Mouse (Mus musculus) midbrain, embryonic 16.5 days (tissue): ENCODE data around the gene Hdgfl2. TPM values are rescaled to one million over a fixed set of nuclear protein-coding genes. Genes with fewer than 3 reads are reported as not detected.

Experiments used
- ATAC-seq: fragments of 200-750 bp; cut with Nextera tagmentation; 2 replicates; pipeline ENCODE4 v1.8.0; 2017; ENCODE audit warnings: moderate TSS enrichment
- H3K27ac ChIP-seq: fragments of 300-500 bp; sonication (generic); 2 replicates; pipeline ENCODE4 v1.5.1; 2014; ENCODE audit warnings: mild to moderate bottlenecking, low read length, mixed read lengths
- H3K27me3 ChIP-seq: fragments of 300-500 bp; sonication (generic); 2 replicates; pipeline ENCODE4 v1.6.1; 2014; ENCODE audit warnings: low read depth, low read length, mixed read lengths; ENCODE audit not compliant: control insufficient read depth, insufficient read depth
- H3K36me3 ChIP-seq: fragments of 300-500 bp; sonication (generic); 2 replicates; pipeline ENCODE4 v1.6.1; 2014; ENCODE audit warnings: mild to moderate bottlenecking, low read length, moderate library complexity, mixed read lengths; ENCODE audit not compliant: control insufficient read depth, insufficient read depth
- H3K4me1 ChIP-seq: fragments of 300-500 bp; sonication (generic); 2 replicates; pipeline ENCODE4 v1.6.1; 2014; ENCODE audit warnings: mild to moderate bottlenecking, low read length, mixed read lengths; ENCODE audit not compliant: control insufficient read depth, insufficient read depth
- H3K4me2 ChIP-seq: fragments of 300-500 bp; sonication (generic); 2 replicates; pipeline ENCODE4 v1.6.1; 2014; ENCODE audit warnings: mild to moderate bottlenecking, low read length, mixed read lengths
- H3K4me3 ChIP-seq: fragments of 300-500 bp; sonication (generic); 2 replicates; pipeline ENCODE4 v1.5.1; 2014; ENCODE audit warnings: low read depth, mild to moderate bottlenecking, low read length, moderate library complexity, mixed read lengths
- H3K9ac ChIP-seq: fragments of 300-500 bp; sonication (generic); 2 replicates; pipeline ENCODE4 v1.6.1; 2014; ENCODE audit warnings: low read depth, low read length, mixed read lengths
- H3K9me3 ChIP-seq: fragments of 300-500 bp; sonication (generic); replicated peaks from 2 replicates; pipeline ENCODE4 v1.6.1; 2014; ENCODE audit warnings: mild to moderate bottlenecking, low read length, mixed read lengths; ENCODE audit not compliant: control insufficient read depth, poor library complexity, severe bottlenecking
- WGBS: fragments of 180-500 bp; shearing (Covaris S2); extraction: QIAGEN DNeasy Blood & Tissue Kit; methylation state at CpG from one replicate; pipeline ENCODE4 v1.1.7; 2014; 5-methylcytosine and 5-hydroxymethylcytosine counted together
- polyA plus RNA-seq: library from polyadenylated mRNA; unstranded; fragments of >200 nt; fragmentation: Nextera tagmentation; extraction: Ambion mirVana; gene quantifications from 2 replicates; pipeline ENCODE4 v1.2.1, GENCODE M21; 2015

Hdgfl2 gene
- polyA plus RNA-seq, 1 experiment from 2014 or later, result 140 TPM

DNA sequence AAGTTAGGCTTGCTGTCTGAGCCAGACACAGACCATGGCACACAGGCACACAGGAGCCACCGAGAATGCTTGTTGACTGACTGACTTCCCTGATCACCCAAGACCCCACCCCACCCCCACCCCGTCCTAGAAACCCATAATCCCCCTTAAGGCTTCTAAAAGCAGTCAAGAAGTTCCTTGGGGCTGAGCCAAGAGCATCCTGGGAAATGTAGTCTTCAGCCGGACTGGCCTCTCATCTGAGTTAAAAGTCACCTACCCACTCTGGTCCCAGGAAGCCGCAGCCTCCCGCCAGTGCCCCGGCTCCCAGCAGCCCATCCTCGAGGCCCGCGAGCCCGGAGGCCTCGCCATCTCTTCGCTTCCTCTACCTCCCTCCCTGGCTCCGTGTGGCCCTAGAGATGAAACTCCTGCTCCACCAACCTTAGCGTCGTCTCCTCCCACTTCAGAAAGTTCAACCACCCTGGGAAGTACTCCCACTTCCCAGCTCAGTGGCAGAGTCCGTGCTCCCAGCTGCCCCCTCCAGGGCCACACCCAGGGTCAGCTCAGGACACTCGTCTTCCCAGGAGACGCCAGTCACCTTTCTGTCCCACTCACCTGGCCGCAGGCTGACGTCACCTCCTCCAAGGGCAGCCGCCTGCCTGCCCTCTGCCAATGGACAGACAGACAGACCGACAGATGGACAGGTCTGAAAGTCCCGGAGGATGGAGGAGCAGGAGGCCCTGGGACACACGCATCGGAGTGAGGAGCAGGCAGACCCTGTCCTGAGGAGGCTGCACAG, 58.6 kb downstream of the Hdgfl2 start:
- Histone ChIP-seq H3K27me3 (no peaks in the 10 kb centered on the region), H3K9ac (peak overlapping the region; percentile 90; the same call in 1 of the 2 replicates), H3K9me3 (no peaks in the 10 kb centered on the region), H3K27ac (no peak overlapping the region), H3K36me3 (no peaks in the 10 kb centered on the region), H3K4me1 (peaks cover 39% of the 10 kb centered on the region), H3K4me2 (peak overlapping the region; percentile 73), H3K4me3 (peak overlapping the region; percentile 84)
- 16% methylated on average over 25 of the region's 25 CpGs for whole genome bisulfite sequencing
- ATAC-seq, result no peak

DNA sequence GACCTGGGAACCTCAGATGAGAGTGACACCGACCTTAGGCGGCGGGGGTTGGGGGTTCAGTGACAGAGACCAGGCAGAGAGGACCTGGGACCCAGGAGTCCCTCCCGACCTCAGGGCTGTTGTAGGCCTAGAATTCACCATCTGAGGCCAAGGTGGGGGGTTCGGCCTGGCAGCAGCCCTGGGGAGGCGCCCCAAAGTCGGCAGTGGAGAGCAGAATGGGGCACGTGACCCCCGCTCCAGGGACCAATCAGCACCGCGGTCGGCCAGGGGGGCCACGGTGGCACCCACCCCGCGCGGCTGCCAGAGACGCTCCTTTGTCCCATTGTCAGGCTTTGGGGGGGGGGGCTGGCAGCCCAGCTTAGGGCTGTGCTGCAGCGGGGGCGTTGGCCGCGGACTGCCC, 59.9 kb downstream of the Hdgfl2 start:
- H3K4me1 ChIP-seq, result peaks cover 38% of the 10 kb centered on the region
- H3K36me3 ChIP-seq, result no peaks in the 10 kb centered on the region
- H3K4me2 ChIP-seq, result peak overlapping the region; percentile 73
- no peaks in the 10 kb centered on the region for H3K27me3 ChIP-seq
- peak overlapping the region; percentile 78 for H3K27ac ChIP-seq
- peak overlapping the region; percentile 90 for H3K9ac ChIP-seq
- WGBS, result 4% methylated on average over 19 of the region's 21 CpGs
- no peaks in the 10 kb centered on the region for H3K9me3 ChIP-seq
- peak; percentile 37 for ATAC-seq
- H3K4me3 ChIP-seq, result peak overlapping the region; percentile 84

DNA sequence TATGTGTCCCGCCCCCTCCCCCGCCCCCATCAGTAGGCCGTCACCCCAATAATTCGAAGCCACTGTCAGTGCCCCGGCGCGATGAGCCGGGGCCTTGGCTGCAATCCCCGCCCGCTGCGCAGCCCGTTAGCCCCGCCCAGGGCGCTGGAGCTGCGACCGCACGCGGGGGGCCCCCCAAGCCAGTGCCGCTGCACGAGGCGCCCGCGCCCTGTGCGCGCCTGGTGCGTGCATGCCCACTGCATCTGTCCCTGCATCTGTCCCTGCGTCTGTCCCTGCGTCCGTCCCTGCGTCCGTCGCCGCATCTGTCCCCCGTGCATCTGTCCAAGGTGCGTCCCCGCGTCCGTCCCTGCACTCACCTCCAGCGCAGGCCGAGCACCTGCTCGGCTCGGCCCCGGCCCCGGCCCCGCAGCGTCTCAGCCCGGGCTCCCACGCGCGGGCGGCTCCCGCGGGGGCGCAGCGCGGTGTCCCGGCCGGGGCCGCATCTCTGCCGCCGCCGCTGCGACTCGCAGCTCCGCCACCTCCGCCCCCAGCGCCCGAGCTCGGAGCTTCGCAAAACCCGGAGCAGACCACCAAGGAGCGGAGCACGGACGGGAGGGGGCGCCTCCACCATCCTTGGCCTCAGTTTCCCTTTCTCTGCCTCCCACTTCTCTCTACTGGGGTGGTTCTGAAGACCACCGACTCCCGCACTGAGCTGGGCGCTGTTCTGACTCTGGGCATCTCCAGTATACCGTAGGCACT, 60.6 kb downstream of the Hdgfl2 start, which contains the start of gene Sema6b:
Gene Sema6b (minus strand): TSS at position 486 of the 738 bp plus-strand sequence.
- Histone ChIP-seq H3K4me3 (peak within 1 kb of the TSS; percentile 84), H3K9ac (peak within 1 kb of the TSS; percentile 90), H3K36me3 (no peaks in the 10 kb centered on the region), H3K27me3 (no peaks in the 10 kb centered on the region), H3K9me3 (no peaks in the 10 kb centered on the region), H3K27ac (peak within 1 kb of the TSS; percentile 78), H3K4me1 (peaks cover 32% of the 10 kb centered on the region), H3K4me2 (peak within 1 kb of the TSS; percentile 73)
- peak; percentile 46 for ATAC-seq
- 1% methylated on average over 61 of the region's 79 CpGs for WGBS

DNA sequence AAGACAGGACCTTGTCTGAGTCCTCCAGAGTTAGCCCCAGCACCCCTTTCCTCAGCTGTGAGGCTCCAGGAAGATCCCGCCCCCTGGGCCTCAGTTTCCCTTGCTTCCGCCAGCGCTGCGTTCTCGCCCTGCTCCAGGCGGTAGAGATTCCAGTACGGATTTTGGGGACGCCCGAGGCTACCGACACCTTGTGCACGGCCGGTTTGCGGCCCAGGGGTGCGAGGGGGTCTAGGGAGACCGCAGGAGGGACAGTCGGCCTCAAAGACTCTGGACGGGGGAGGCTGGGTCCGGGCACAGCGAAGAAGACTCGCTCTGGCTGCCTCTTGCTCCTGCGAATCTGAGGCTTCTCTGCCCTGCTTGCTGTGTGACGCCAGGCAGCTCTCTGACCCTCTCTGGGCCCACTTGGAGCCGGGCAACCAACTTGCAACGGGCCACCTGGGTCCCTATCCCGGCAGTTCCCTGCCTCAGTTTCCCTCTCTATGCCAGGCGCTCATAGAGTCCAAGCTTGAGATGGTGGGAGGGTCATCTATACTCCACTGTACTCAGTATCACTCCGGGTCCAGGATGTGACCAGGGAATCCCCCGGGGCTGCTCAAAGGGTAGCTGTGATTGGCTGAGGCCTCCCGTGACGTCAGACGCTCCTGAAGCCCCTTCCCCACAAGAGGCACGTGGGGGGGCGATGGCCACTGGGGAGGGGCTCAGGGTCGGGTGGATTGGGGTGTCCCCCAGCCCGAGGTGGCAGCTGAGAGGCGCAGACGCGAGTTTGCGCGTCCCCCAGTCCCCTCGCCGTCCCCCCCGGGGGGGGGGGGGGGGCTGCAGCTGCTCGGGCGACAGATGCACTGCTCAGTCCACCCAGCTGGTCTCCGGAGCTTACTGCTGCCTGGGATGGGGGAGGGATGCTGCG, 62.5 kb downstream of the Hdgfl2 start:
- Histone ChIP-seq H3K4me1 (peaks cover 32% of the 10 kb centered on the region), H3K9me3 (no peaks in the 10 kb centered on the region), H3K27ac (no peak overlapping the region), H3K27me3 (no peaks in the 10 kb centered on the region), H3K4me2 (peak overlapping the region; percentile 86), H3K4me3 (peak overlapping the region; percentile 52), H3K9ac (peak overlapping the region; percentile 71), H3K36me3 (no peaks in the 10 kb centered on the region)
- ATAC-seq, result peak; percentile 37
- WGBS, result 2% methylated on average over 34 of the region's 47 CpGs

DNA sequence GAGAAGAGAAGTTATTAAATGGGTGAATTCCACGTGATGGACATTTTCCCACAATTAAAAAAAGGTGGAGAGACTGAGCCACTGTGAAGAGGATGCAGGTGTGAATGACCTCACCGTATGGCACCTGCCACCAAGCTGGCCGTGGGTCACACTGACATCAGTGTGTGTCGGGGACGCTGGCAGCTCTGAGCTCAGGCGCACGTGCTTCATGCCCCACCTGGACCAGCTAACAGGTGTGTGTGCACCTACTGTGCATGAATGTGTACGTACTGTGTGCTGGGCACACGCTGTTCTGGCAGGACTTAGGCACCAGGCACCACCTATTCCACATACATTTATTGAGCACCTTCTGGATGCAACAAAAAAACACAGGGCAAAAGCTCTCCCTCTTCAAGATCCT, 65.1 kb downstream of the Hdgfl2 start:
- no peak overlapping the region for H3K4me3 ChIP-seq
- WGBS, result 80% methylated on average over 9 of the region's 9 CpGs
- H3K4me1 ChIP-seq, result peaks cover 27% of the 10 kb centered on the region
- ATAC-seq, result no peak
- no peak overlapping the region for H3K4me2 ChIP-seq
- no peaks in the 10 kb centered on the region for H3K36me3 ChIP-seq
- H3K27me3 ChIP-seq, result no peaks in the 10 kb centered on the region
- H3K27ac ChIP-seq, result no peak overlapping the region
- no peaks in the 10 kb centered on the region for H3K9me3 ChIP-seq
- no peak overlapping the region for H3K9ac ChIP-seq

DNA sequence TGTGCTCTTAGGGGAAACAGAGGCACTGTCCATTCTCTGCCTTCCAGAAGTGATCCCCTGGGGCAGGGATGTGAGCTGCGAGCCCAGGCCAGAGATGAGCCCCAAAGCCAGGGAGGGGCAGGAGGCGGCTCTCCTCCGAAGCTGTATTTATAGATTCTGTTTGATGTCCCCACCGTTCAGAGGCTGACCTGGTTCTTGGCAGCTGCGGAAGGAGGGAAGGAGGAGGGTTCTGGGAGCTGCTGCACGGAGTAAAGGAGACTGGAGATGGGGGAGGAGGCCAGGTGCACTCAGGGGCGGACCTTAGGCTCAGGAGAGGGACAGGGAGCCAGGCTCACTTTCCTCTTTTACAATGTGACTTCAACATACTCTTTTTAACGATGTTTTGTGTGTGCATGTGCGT, 66.7 kb downstream of the Hdgfl2 start:
- ATAC-seq, result no peak
- Histone ChIP-seq H3K4me1 (peaks cover 21% of the 10 kb centered on the region), H3K9ac (no peak overlapping the region), H3K4me3 (no peak overlapping the region), H3K4me2 (no peak overlapping the region), H3K9me3 (no peaks in the 10 kb centered on the region), H3K27me3 (no peaks in the 10 kb centered on the region; the same call in 1 of the 2 replicates), H3K36me3 (no peaks in the 10 kb centered on the region), H3K27ac (0 out of 2 replicates have a peak overlapping the region, but pooled peaks have one; percentile 19)
- 18% methylated on average over 9 of the region's 9 CpGs for WGBS

DNA sequence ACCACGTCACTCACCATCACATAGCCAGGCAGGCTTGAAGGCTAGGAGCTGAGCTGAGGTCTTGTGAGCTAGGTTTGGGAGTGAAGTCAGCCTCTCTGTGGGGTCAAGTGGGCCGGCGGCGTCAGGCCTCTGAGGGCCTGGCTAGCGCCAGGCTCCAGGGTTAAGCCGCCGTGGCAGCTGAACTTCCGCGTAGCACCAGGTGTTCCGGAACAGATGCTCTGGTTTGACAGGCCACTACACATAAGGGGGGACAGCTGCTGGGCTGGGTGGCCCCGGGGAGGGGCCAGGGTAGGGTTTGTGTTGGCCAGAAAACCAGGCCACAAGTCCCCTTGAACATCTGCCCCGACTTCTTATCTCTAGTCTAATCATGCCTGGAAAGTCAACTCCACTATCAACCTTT, 68.0 kb downstream of the Hdgfl2 start:
- no peak overlapping the region for H3K4me3 ChIP-seq
- H3K27ac ChIP-seq, result no peak overlapping the region
- peaks cover 12% of the 10 kb centered on the region for H3K4me1 ChIP-seq
- H3K9ac ChIP-seq, result no peak overlapping the region
- H3K9me3 ChIP-seq, result no peaks in the 10 kb centered on the region
- ATAC-seq, result no peak
- WGBS, result 59% methylated on average over 12 of the region's 12 CpGs
- no peaks in the 10 kb centered on the region; the same call in 1 of the 2 replicates for H3K27me3 ChIP-seq
- no peaks in the 10 kb centered on the region for H3K36me3 ChIP-seq
- H3K4me2 ChIP-seq, result no peak overlapping the region

DNA sequence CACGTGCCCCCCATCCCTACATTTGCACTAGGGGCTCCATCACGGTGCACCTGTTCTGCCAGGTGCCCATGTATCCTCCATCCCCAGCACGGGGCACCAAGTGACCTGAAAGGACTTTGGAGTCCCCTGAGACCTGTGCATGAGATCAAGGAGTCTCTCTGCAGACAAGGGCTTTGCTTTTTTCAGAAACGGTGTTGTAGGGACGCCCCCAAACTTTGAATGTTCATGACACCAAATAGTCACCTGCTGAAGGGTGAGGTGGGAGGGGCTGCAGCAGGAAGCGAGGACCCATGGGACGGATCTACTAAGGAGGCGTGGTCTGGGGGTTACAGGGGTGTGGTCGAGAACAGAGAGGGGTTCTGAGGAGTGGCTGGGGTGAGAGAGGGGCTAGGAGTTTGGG, 68.8 kb downstream of the Hdgfl2 start:
- H3K9ac ChIP-seq, result peak overlapping the region; percentile 71; the same call in 1 of the 2 replicates
- peak overlapping the region; percentile 85 for H3K4me2 ChIP-seq
- H3K36me3 ChIP-seq, result no peaks in the 10 kb centered on the region
- no peak overlapping the region for H3K27ac ChIP-seq
- peak overlapping the region; percentile 40; the same call in 1 of the 2 replicates for H3K4me3 ChIP-seq
- H3K9me3 ChIP-seq, result no peaks in the 10 kb centered on the region
- 0 out of 2 replicates have a peak, but pooled peaks have one; percentile 3 for ATAC-seq
- H3K27me3 ChIP-seq, result no peaks in the 10 kb centered on the region; the same call in 1 of the 2 replicates
- H3K4me1 ChIP-seq, result peaks cover 11% of the 10 kb centered on the region
- 18% methylated on average over 9 of the region's 9 CpGs for WGBS
